Mouse (Mus musculus): ENCODE data around the gene Olfr49.
"Not testable (repeated sequence)": the region's sequence is repeated elsewhere in the genome, so short reads cannot be mapped to it uniquely, and the experiment has no call there.

Olfr49 gene

DNA sequence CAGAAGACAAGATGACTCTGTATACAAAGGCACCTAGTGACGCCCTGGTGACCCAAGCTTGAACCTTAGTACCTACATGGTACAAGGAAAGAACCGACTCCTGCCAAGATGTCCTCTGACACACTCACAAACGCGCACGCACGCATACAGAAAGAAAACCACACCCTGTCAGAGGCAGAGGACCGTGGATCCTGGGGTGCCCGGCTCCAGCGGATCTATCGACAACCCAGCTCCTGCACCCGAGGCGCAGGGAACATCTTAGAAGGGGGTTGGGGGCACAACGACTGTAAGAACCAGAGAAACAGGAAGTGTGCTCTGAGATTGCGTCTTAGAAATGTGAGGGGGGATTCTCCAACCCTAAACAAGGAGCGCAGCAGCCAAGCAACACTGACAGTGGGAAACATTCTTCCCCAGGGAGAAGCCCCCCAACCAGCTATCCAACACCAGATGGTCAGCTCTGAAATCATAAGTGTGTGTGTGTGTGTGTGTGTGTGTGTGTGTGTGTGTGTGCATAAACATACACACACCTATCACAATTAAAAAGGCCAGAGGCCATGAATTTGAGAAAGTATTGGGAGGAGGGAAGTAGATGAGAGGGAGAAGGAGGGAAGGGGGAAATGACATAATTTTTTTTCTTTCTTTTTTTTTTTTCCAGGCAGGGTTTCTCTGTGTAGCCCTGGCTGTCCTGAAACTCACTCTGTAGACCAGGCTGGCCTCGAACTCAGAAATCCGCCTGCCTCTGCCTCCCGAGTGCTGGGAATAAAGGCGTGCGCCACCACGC lies 53.4 kb downstream of the Olfr49 start:
- DNase-seq (ENCODE audit: low read depth) = no peak

DNA sequence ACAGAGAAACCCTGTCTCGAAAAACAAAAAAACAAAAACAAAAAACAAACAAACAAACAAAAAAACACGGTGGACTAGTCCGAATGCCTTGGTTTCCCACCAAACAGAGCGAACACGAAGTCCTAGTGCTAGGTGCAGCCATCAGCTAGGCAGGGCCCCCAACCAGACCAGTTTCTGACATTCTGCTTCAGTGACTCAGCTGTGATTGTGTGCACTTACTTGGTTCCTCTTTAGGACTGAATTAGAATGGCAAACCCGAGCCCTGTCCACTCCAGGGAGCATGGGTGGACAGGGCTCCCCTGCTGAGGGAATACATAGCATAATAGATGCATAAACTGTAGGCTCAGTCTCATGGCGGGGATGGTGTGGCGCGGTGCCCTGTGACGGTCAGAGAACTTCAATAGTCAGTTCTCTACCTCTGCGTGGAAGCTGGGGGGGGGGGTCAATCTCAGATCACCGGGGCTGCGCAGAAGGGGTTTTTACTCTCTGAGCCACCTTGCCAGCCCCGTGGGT lies 54.0 kb downstream of the Olfr49 start:
- no peak for DNase-seq (ENCODE audit: low read depth)

DNA sequence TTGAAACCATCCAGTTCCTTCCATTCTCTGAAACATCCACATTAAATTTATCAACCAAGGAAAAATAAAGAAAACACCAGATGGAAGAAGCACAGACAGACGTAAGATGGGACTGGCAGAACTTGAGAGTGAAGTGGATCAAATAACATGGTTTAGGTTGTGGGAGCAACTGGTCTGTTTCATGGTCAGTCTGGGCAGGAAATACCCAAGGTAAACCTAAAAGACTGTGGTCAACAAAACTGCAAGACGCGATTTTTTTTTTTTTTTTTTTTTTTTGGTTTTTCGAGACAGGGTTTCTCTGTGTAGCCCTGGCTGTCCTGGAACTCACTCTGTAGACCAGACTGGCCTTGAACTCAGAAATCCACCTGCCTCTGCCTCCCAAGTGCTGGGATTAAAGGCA lies 54.9 kb downstream of the Olfr49 start:
- DNase-seq (ENCODE audit: low read depth) = not testable (repeated sequence)

DNA sequence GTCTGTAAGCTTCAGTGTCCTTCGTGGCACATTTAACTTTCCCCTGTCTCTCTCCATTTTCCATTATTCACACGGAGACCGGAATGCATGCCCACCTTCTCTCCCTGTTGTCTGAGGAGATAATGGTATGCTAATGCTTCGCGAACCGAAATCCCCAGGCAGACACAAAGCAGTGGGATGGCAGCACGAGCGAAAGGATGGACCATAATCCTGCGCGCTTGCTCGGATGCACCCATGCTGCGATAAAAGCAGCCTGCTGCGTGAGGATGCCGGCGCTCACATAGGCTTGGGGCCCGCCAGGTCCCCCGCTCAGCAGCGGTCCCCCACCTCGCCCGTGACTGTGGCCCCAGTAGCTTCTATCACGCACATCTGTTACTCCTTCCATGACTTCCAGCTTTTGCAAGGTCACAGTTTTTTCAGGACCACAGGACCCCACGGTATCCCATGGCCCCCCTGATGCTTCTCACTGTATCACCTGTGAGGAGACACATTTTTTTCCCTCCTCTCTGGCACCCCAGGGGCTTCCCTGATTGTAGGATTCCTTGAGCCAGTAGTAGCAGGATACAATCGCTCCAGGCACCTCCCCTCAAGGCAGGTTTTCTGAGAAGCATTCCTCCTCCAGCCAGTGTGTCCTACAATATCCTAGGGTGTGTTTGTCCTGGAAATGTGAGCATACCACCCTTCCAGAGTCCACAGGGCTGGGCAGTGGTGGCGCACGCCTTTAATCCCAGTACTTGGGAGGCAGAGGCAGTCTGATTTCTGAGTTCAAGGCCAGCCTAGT lies 55.6 kb downstream of the Olfr49 start:
- DNase-seq (ENCODE audit: low read depth) = no peak

DNA sequence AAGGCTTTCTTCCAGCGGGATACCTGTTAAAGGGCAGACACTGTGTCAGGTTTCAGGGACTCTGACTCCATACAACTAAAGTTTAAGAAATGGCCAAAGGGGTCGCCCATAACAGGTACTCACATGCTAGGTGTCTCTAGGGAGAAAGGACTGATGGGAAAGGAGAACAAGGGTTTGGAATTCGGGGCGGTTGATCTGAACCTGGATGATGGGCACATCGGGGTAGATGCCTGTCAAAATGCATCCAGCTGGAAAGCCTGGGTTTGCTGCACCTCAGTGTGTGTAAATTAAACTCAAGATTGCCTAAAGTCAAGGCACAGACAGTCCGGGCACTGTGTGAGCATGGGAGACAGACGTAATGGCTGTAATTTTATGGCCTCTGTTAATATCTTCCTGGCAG lies 56.2 kb downstream of the Olfr49 start:
- no peak for DNase-seq (ENCODE audit: low read depth)
